Mouse (Mus musculus): ENCODE data around the gene Lrrc75b. TPM values are rescaled to one million over a fixed set of nuclear protein-coding genes. Genes with fewer than 3 reads are reported as not detected.

Gene Lrrc75b
- polyA plus RNA-seq (2015; fragmentation: Illumina TruSeq; extraction: RNeasy Lipid Tissue Mini Kit (QIAGEN cat#74804); ENCODE audit: insufficient read depth, low read depth, low replicate concordance): 1.8 TPM

DNA sequence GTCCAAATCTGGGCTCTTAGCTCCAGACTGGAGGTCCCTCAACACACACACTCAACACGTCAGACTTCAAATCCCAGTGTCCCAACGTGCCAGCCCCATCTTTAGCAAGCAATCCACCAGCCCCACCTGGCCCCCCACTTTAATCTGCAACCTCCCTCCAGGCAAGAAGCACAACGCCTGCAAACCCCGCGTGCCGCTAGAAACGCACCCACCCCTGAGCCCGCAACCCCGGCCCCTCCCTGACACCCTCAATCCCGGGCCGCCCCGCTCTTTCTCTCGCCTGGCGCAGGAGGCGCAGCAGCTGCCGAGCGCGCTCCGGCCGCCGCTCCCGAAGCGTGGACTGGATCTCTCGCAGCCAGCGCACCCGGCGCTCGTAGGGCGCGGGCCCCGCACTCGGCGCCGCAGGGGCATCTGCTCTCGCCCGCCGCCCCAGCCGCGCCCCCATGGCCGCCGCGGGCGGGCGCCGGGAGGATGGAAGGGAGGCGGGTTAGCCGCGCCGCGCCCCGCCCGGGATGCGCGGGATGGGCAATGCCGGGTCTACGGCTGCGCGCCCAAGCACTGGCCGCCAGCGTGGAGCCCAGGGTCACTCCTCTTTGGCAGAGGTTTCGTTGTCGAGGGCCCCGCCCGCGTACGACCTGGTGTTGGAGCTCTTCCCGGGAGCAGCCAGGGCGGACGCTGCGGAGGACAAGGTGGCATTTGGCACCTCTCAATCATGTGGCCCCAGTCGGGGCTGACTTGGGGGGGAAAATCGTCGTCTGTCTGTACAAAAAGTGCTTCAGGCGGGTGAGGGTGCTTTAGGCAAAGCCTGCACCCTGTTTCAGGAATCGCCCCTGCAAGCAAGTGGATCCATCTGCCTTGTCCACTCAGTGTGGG is at the start of gene Lrrc75b:
Gene Lrrc75b, minus strand, starts transcription at position 655 of the 873 bp plus-strand sequence.

DNA sequence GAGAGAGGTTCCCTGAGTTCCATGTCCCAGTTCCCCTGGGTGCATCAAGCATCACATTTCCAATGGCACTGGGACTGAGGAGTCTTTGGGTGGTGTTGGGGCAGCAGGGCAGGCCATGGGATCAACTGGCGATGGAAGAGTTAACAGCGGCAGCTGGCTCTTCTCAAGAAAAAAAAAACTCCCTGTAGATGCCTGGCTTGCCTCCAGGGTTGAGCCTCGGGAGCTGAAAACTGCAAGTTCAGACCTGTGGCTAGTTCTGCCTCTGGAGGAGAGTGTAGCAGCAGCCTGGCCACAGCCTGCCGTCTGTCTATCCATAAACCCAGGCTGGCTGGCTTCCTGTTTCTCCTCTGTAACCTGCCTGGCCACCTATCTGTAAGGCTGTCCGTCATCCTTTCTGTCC is 29.0 kb upstream of the Lrrc75b start, which contains the start of gene Ggt5:
Gene Ggt5, plus strand, starts transcription at position 212 of the 400 bp plus-strand sequence.

DNA sequence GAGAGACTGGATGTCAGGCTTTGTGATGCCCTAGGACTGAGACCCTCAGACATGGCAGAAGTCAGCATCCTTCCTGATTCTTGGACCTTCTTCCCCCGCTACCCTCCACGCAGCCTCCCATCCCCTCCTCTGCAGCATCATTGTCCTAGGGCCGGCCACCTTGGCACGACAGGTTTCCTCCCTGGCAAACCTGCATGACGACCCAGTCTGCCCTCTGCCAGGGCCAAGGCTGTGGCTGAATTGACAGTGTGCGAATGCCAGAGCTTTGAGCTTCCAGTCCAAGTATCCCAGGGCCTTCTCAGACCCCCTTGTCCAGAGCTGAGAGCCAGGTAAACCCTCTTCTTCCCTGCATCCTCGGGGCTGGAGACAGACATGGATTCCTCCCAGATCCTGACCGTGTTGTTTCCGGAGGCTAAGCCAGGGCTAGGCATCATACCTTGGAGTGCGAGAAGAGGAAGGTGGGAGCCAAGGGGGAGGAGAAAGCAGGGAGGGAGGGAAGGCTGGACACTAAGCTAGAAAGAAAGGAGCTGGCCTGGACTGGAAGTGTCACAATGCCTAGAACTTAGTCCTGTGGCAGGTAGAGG is 1.0 kb upstream of the Lrrc75b start, which contains the start of gene Ggt1:
Gene Ggt1, plus strand, starts transcription at position 534 of the 584 bp plus-strand sequence.

DNA sequence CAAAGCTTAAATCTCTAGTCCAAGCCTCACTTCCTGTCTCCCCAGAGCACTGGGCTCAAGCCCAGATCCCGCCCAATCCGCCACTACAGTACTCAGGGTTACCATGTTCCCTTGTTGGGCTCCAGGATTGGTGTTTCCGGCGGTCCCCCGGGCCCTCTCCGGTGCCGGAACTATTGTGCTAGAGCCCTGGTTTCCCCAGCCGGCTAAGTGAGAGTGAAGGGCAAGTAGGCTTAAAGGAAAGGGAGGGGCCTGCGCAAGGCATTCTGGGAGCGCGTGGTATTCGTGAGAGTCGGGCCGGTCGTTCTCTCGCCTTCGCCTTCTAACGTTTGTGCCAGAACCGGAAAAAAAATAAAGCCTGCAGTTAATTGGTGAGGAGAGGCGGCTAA is 42.4 kb downstream of the Lrrc75b start, which contains the start of gene Gucd1:
Gene Gucd1, minus strand, starts transcription at position 215 of the 386 bp plus-strand sequence.

DNA sequence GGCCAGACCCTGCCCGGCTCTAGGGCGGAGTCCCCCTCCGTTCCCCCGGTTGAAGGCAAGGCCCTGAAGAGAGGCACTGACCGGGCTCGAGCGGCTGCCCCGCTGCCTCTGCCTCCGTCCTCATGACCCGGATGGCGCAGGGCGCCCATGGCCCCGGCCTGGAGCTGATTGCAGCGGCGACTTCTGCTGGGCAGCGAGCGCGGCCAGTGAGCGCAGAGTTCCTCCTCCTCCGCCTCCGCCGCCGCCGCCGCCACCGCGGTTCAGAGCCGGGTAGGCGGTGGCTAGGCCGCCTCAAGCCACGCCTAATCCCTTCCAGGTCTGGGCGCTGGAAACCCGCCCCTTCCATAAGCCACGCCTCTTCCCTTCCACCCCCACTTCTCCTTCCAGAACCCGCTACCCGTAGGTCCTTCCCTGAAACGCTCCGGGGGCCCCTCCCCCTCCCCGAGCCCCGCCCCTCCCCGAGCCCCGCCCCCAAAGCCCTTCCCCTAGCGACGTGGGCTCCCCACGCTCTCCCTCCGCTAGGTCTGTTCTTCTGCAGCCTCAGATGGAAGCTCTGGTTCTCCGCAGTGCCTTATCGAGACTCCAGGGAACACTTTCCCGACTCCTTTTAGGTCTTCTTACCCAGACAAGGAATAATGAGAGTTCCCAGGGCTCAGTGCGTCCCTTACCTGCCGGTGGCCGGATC is 42.9 kb downstream of the Lrrc75b start, which contains the start of gene Snrpd3:
Gene Snrpd3, plus strand, starts transcription at position 479 of the 685 bp plus-strand sequence.

Other genes starting within 250 kb of the Lrrc75b start
- gene Adora2a, start 243.5 kb downstream of the Lrrc75b start, polyA plus RNA-seq (2015; fragmentation: Illumina TruSeq; extraction: RNeasy Lipid Tissue Mini Kit (QIAGEN cat#74804); ENCODE audit: insufficient read depth, low read depth, low replicate concordance): 0.52 TPM
- gene Upb1, start 159.2 kb downstream of the Lrrc75b start, polyA plus RNA-seq (2015; fragmentation: Illumina TruSeq; extraction: RNeasy Lipid Tissue Mini Kit (QIAGEN cat#74804); ENCODE audit: insufficient read depth, low read depth, low replicate concordance): 3.7 TPM
- 13.6 TPM for gene Snrpd3, start 42.8 kb downstream of the Lrrc75b start, polyA plus RNA-seq (2015; fragmentation: Illumina TruSeq; extraction: RNeasy Lipid Tissue Mini Kit (QIAGEN cat#74804); ENCODE audit: insufficient read depth, low read depth, low replicate concordance)
- gene Gucd1, start 42.4 kb downstream of the Lrrc75b start, polyA plus RNA-seq (2015; fragmentation: Illumina TruSeq; extraction: RNeasy Lipid Tissue Mini Kit (QIAGEN cat#74804); ENCODE audit: insufficient read depth, low read depth, low replicate concordance): 17.1 TPM
- 317 TPM for gene Ggt1, start 1.3 kb upstream of the Lrrc75b start, polyA plus RNA-seq (2015; fragmentation: Illumina TruSeq; extraction: RNeasy Lipid Tissue Mini Kit (QIAGEN cat#74804); ENCODE audit: insufficient read depth, low read depth, low replicate concordance)
- 2.0 TPM for gene Ggt5, start 29.0 kb upstream of the Lrrc75b start, polyA plus RNA-seq (2015; fragmentation: Illumina TruSeq; extraction: RNeasy Lipid Tissue Mini Kit (QIAGEN cat#74804); ENCODE audit: insufficient read depth, low read depth, low replicate concordance)
- gene Susd2, start 83.7 kb upstream of the Lrrc75b start, polyA plus RNA-seq (2015; fragmentation: Illumina TruSeq; extraction: RNeasy Lipid Tissue Mini Kit (QIAGEN cat#74804); ENCODE audit: insufficient read depth, low read depth, low replicate concordance): 6.1 TPM
- gene Cabin1, start 204.0 kb upstream of the Lrrc75b start, polyA plus RNA-seq (2015; fragmentation: Illumina TruSeq; extraction: RNeasy Lipid Tissue Mini Kit (QIAGEN cat#74804); ENCODE audit: insufficient read depth, low read depth, low replicate concordance): 25.9 TPM
- gene Ddt, start 213.1 kb upstream of the Lrrc75b start, polyA plus RNA-seq (2015; fragmentation: Illumina TruSeq; extraction: RNeasy Lipid Tissue Mini Kit (QIAGEN cat#74804); ENCODE audit: insufficient read depth, low read depth, low replicate concordance): 16.3 TPM
- gene Gm20441, start 220.6 kb upstream of the Lrrc75b start, polyA plus RNA-seq (2015; fragmentation: Illumina TruSeq; extraction: RNeasy Lipid Tissue Mini Kit (QIAGEN cat#74804); ENCODE audit: insufficient read depth, low read depth, low replicate concordance): not detected
- gene Gstt3, start 221.1 kb upstream of the Lrrc75b start, polyA plus RNA-seq (2015; fragmentation: Illumina TruSeq; extraction: RNeasy Lipid Tissue Mini Kit (QIAGEN cat#74804); ENCODE audit: insufficient read depth, low read depth, low replicate concordance): 13.3 TPM
- gene Gstt1, start 238.3 kb upstream of the Lrrc75b start, polyA plus RNA-seq (2015; fragmentation: Illumina TruSeq; extraction: RNeasy Lipid Tissue Mini Kit (QIAGEN cat#74804); ENCODE audit: insufficient read depth, low read depth, low replicate concordance): 30.6 TPM